Mouse (Mus musculus) G1E-ER4 (cell line): Measurements from ENCODE around the gene Defa32. TPM values are rescaled to one million over a fixed set of nuclear protein-coding genes. Genes with fewer than 3 reads are reported as not detected.
"Not testable (repeated sequence)": the region's sequence is repeated elsewhere in the genome, so short reads cannot be mapped to it uniquely, and the experiment has no call there.

Experiments used
- GATA1 ChIP-seq: IDR thresholded peaks from one replicate; pipeline ENCODE4 v1.8.0; 2012; ENCODE audit warnings: low read length, inconsistent platforms
- polyA plus RNA-seq: library from polyadenylated mRNA; stranded (reverse); fragments of >175 nt; gene quantifications from 2 replicates; pipeline ENCODE4 v1.2.3, GENCODE M21; 2012

Defa32 gene
- not detected in 2 replicates for polyA plus RNA-seq

- TF ChIP-seq GATA1: not testable (repeated sequence)
Measured at GRCm38 (mm10) chr8:21528732-21529131, at the start of gene Defa32. TSS of gene Defa32 (plus strand) at chr8:21529032.

DNA sequence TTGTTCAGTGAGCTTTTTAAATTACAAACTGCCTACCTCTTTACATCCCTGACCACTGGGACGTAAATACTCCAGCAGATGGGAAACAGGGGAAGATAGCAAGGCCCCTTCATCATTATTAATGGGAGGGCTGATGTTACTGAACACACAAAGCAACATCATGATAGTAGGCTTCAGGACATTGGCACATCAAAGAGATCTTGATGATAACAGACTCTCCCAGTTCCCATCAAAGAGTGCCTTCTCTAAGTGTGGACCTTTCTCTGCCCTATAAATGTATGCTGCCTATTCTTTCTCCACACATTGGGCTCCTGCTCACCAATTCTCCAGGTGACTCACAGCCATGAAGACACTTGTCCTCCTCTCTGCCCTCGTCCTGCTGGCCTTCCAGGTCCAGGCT lies 19.9 kb upstream of the Defa32 start, which contains the start of gene Defa20:
TSS of gene Defa20 (plus strand) at position 301 of the 400 bp plus-strand sequence.
- TF ChIP-seq GATA1: not testable (repeated sequence)

GRCm38 (mm10) chr8:21565086-21565485 lies 36.3 kb downstream of the Defa32 start, which contains the start of gene Defa37:
TSS of gene Defa37 (plus strand) at chr8:21565386.
- TF ChIP-seq GATA1: not testable (repeated sequence)

Other genes starting within 250 kb of the Defa32 start
- not detected in 2 replicates for gene Defa27, start 213.5 kb upstream of the Defa32 start, polyA plus RNA-seq
- not detected in 2 replicates for gene Defa29, start 202.0 kb upstream of the Defa32 start, polyA plus RNA-seq
- gene Defa2, start 150.5 kb upstream of the Defa32 start, polyA plus RNA-seq: not detected in 2 replicates
- gene Defa33, start 137.2 kb upstream of the Defa32 start, polyA plus RNA-seq: not detected in 2 replicates
- not detected in 2 replicates for gene Defa36, start 101.6 kb upstream of the Defa32 start, polyA plus RNA-seq
- not detected in 2 replicates for gene Gm7849, start 72.5 kb upstream of the Defa32 start, polyA plus RNA-seq
- not detected in 2 replicates for gene Defa20, start 19.8 kb upstream of the Defa32 start, polyA plus RNA-seq
- gene Defa37, start 36.4 kb downstream of the Defa32 start, polyA plus RNA-seq: not detected in 2 replicates
- gene Defa28, start 54.0 kb downstream of the Defa32 start, polyA plus RNA-seq: not detected in 2 replicates
- gene Gm7861, start 65.5 kb downstream of the Defa32 start, polyA plus RNA-seq: not detected in 2 replicates
- not detected in 2 replicates for gene Defa26, start 89.2 kb downstream of the Defa32 start, polyA plus RNA-seq
- gene Defa17, start 126.7 kb downstream of the Defa32 start, polyA plus RNA-seq: not detected in 2 replicates
- not detected in 2 replicates for gene Defa34, start 136.8 kb downstream of the Defa32 start, polyA plus RNA-seq
- gene AY761184, start 174.6 kb downstream of the Defa32 start, polyA plus RNA-seq: not detected in 2 replicates
- gene Defa24, start 205.5 kb downstream of the Defa32 start, polyA plus RNA-seq: not detected in 2 replicates